Mouse (Mus musculus) midbrain, embryonic 14.5 days (tissue): ENCODE measurements at regions not wholly inside any gene's neighbourhood (a gene's known extent, or its start where the extent isn't known, plus 50 kb on each side); places are given as distances from the start of the nearest gene placed in this dataset.
A peak's percentile ranks its signal among the peaks of the same experiment; 100 is the strongest.

ENCODE experiments used
- ATAC-seq: fragments of 200-750 bp; cut with Nextera tagmentation; 2 replicates; pipeline ENCODE4 v1.8.0; 2017; ENCODE audit warnings: moderate number of reproducible peaks, moderate library complexity; ENCODE audit not compliant: low FRiP score, low TSS enrichment
- DNase-seq: peaks from one replicate; pipeline ENCODE4 v3.0.0-alpha.2; 2015
- H3K27ac ChIP-seq: fragments of 300-500 bp; sonication (generic); replicated peaks from 2 replicates; pipeline ENCODE4 v1.5.1; 2014; ENCODE audit warnings: mild to moderate bottlenecking, low read depth, low read length, moderate library complexity
- H3K27me3 ChIP-seq: fragments of 300-500 bp; sonication (generic); 2 replicates; pipeline ENCODE4 v1.6.1; 2014; ENCODE audit warnings: low read length, control low read depth, mixed read lengths; ENCODE audit not compliant: control insufficient read depth, insufficient read depth
- H3K36me3 ChIP-seq: fragments of 300-500 bp; sonication (generic); 2 replicates; pipeline ENCODE4 v1.6.1; 2014; ENCODE audit warnings: low read length, control low read depth; ENCODE audit not compliant: control insufficient read depth, insufficient read depth
- H3K4me1 ChIP-seq: fragments of 300-500 bp; sonication (generic); 2 replicates; pipeline ENCODE4 v1.6.1; 2014; ENCODE audit warnings: mild to moderate bottlenecking, antibody characterized with exemption, low read length, control low read depth; ENCODE audit not compliant: control insufficient read depth, insufficient read depth
- H3K4me2 ChIP-seq: fragments of 300-500 bp; sonication (generic); 2 replicates; pipeline ENCODE4 v1.6.1; 2014; ENCODE audit warnings: mild to moderate bottlenecking, low read length, moderate library complexity
- H3K4me3 ChIP-seq: fragments of 300-500 bp; sonication (generic); replicated peaks from 2 replicates; pipeline ENCODE4 v1.5.1; 2014; ENCODE audit warnings: low read depth, low read length
- H3K9ac ChIP-seq: fragments of 300-500 bp; sonication (generic); replicated peaks from 2 replicates; pipeline ENCODE4 v1.6.1; 2014; ENCODE audit warnings: mild to moderate bottlenecking, low read length, moderate library complexity
- H3K9me3 ChIP-seq: fragments of 300-500 bp; sonication (generic); 2 replicates; pipeline ENCODE4 v1.6.1; 2016; ENCODE audit warnings: low read length, control low read depth, mixed read lengths; ENCODE audit not compliant: control insufficient read depth
- WGBS: fragments of 180-500 bp; shearing (Covaris S2); extraction: QIAGEN DNeasy Blood & Tissue Kit; methylation state at CpG from one replicate; pipeline ENCODE4 v1.1.7; 2014; 5-methylcytosine and 5-hydroxymethylcytosine counted together

DNA sequence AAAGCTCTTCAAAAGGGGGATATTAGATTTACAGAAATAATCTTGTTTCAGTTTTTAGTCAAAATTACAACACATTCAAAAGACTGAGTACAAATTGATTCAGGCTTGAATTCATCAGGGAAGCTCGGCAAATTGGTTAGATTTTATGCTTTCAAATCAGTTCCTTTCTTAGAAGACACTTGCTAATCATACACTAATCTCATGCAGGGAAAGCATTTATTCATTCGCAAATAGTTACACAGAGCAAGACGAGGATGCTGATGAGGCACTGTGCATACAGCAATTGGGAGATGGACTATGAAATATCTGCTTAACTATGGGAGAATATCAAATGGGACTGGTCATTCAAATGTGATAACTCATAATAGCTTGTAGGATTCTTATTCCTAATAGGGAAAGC is 481.3 kb upstream of the Gm597 start:
- Histone ChIP-seq H3K9ac (no peak overlapping the region), H3K4me3 (no peak overlapping the region), H3K9me3 (no peaks in the 10 kb centered on the region), H3K4me2 (no peak overlapping the region), H3K4me1 (no peaks in the 10 kb centered on the region), H3K27me3 (no peaks in the 10 kb centered on the region), H3K27ac (no peak overlapping the region), H3K36me3 (no peaks in the 10 kb centered on the region)
- WGBS = 41% methylated on average over 3 of the region's 3 CpGs
- DNase-seq = peak; percentile 7
- no peak for ATAC-seq

DNA sequence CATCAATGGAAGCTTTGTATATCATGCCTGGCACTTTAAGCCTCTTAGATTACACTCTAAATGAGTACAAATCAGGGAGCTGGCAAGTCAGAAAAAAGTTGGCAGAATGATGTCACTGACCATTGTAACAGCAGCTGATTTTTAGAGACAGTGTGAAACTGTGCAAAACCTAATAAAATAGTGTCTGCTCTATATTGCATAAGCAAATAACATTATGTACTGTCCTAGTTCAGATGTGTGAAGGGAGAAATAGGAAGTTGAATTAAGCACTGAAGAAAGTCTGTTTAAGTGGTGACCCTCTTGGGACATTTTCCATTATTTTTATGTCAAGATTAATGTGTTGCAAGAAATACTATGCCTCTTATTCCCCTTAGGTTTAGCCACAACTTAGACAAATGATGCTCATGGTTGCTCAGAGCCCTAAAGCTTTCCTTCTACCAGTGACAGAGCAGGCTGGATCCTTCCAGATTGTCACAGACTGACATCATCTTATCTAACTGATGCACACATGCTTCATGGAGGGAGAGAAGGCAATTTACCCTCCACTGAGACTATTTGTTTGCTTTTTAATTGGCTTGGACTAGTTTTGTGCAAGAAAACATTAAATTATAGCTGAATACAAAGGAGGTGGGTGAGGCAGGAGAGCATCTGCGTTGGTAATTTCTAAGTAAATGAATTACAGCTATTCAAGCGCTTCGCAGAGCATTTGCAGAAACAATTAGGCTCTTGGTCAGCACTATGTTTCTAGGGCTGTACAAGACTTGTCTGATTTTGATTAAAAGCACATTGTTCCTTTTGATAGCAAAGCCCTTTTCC is 436.9 kb upstream of the Gm597 start:
- whole genome bisulfite sequencing = 60% methylated on average over 3 of the region's 3 CpGs

More for the DNA sequence above, 436.9 kb upstream of the Gm597 start:
- no peaks in the 10 kb centered on the region for H3K27me3 ChIP-seq
- H3K4me3 ChIP-seq = no peak overlapping the region
- H3K9me3 ChIP-seq = no peaks in the 10 kb centered on the region
- DNase-seq (peak; percentile 9), ATAC-seq (no peak)
- H3K36me3 ChIP-seq = no peaks in the 10 kb centered on the region
- H3K27ac ChIP-seq = no peak overlapping the region
- no peak overlapping the region for H3K4me2 ChIP-seq
- H3K4me1 ChIP-seq = no peaks in the 10 kb centered on the region
- no peak overlapping the region for H3K9ac ChIP-seq
